Mouse (Mus musculus): Measurements from ENCODE around the gene Nox4.
"Not testable (repeated sequence)": the region's sequence is repeated elsewhere in the genome, so short reads cannot be mapped to it uniquely, and the experiment has no call there.

Gene Nox4

GRCm38 (mm10) chr7:87374322-87374721, 128.4 kb downstream of the Nox4 start:
- DNase-seq: no peak

- DNase-seq: no peak
These were observed 129.0 kb downstream of the Nox4 start for GRCm38 (mm10) chr7:87374935-87375334.

- DNase-seq: no peak
These were observed 151.1 kb downstream of the Nox4 start for GRCm38 (mm10) chr7:87397023-87397422.

- not testable (repeated sequence) for DNase-seq
These were observed 165.5 kb downstream of the Nox4 start for GRCm38 (mm10) chr7:87411373-87411772.

GRCm38 (mm10) chr7:87413271-87413670, 167.4 kb downstream of the Nox4 start:
- DNase-seq: no peak
